Mouse (Mus musculus) bone marrow macrophage, adult 2 months (primary cell): ENCODE data around the gene Thada.

Experiments used
- CTCF ChIP-seq: IDR thresholded peaks from 2 replicates; pipeline ENCODE4 v1.5.1; 2012; ENCODE audit warnings: low read depth, mild to moderate bottlenecking, low read length, moderate library complexity
- POLR2A ChIP-seq: IDR thresholded peaks from 2 replicates; pipeline ENCODE4 v1.6.1; 2012; ENCODE audit warnings: mild to moderate bottlenecking, low read depth, low read length, borderline replicate concordance

DNA sequence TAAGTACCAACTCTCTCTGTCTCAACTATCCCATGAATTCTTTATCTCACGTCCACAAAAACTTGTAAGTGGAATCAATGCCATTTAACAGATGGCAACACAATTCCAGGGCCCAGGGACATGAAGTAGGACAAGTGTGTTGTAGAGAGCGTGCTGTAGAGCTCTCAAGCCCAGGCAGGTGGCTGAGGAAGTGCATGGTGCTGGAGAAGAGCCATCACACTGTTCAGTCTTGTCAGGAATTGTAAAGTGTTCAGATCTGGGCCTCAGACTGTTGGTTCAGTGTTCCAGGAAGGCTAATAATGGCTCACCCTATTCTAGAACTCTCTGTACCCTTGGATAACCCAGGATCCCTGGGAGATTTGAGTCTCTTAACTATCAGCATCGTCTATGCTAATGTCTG, 321.9 kb downstream of the Thada start:
- no peak for TF ChIP-seq CTCF
- no peak for TF ChIP-seq POLR2A
